Mouse (Mus musculus) lung, postnatal 25 days (tissue): Measurements from ENCODE around the gene Arl5a.

Experiments
- DNase-seq: peaks from one replicate; pipeline ENCODE4 v3.0.0; 2022; ENCODE audit warnings: low spot score

Gene Arl5a

DNA sequence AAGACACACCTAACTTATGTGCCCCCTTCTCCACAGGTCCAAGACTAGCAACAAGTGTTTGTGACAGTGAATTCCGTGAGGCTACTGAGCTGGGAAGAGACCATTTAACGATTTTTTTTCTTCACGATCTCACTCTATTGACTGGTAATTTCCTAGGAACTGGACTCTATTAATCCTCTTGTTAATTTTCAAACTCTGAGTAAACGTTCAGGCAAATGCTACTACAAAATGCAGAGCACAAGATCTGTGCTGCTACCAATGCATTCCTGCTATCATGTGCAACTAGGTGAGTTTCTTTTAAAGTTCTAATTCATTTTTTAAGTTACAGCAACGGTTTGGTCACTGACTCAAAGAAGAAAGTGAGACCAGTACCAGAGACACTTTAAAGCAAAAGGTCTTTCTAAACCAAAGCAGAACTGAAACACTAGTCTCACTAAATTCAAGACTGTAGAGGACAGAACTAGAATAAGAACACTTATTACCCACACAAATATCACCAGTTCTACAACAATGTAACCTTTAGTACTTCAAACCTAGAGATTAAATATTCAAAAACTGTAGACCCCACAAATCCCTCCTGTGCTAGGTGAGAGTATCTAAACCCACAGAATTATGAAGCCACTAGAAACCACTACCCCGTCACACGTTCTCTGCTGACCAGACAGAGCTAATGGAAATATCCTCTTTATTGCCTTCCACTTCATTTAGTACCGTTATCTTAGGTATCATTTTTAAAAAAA, 1.7 kb downstream of the Arl5a start:
- no peak for DNase-seq

DNA sequence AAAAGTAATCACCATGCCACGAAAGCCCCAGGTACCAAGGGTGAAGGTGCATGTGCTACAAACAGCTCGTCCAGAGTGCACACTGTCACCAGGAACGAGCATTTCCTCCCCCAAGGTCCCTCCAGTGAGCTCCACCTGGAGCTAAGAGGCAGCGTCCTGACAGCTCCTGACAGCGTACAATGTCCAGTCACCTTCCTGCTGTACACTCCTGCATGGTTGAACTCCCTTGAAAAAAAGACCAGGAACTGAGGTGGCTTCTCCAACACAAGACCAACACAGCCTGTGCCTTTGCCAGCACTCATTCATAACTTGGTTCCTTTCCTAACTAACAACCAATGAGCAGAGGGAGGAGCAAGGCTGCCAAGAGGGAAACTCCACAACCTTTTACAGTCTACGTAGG, 3.5 kb downstream of the Arl5a start:
- no peak for DNase-seq

DNA sequence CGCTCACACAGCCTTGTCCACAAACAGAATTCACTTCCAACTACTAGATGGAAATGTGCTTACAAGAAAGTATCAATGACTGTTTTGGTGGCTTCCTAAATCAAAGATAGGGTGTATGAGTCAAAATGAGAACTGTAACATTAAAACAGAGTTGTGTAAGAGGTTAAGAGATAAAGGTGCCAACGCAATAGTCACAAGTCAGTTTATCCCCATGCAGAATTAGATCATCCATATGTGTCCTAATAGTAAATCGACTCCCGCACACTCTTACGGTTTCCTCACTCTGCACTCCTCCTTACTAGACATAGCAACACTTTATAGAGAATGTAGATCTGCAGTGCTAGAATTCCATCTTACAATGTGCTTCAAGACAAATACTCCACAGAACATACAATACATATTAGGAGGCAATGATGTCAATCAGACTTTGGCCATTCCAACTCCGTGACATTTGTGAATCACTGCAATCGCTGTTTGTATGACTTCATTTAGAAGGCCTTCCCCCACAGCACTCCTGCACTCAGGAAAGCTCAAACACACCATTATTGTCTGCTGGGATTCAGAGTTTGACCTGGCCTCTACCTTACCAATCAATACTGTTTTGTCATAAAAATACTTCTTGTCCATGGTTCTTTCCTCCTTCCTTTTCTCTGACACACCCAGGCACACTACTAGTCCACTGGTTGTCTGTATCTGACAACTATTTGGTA, 4.5 kb downstream of the Arl5a start:
- no peak for DNase-seq

DNA sequence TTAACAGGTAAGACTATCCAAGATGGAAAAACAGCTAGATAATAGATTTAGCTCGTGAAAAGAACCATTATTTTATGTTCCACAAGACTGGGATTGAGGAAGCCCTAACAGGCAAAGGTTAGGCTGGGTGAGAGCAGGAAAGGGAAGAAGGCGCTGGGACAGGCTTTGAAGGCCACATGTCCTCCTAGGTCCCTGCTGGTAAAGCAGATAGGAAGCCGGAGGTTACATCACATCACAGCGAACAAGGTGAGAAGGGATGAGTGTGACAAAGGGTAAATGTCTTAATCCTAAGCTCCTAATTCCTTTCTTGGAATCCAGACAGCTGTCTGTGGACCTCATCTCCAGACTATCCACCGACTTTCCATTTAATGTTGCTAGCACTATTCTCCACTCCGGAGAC, 5.4 kb downstream of the Arl5a start:
- no peak for DNase-seq

DNA sequence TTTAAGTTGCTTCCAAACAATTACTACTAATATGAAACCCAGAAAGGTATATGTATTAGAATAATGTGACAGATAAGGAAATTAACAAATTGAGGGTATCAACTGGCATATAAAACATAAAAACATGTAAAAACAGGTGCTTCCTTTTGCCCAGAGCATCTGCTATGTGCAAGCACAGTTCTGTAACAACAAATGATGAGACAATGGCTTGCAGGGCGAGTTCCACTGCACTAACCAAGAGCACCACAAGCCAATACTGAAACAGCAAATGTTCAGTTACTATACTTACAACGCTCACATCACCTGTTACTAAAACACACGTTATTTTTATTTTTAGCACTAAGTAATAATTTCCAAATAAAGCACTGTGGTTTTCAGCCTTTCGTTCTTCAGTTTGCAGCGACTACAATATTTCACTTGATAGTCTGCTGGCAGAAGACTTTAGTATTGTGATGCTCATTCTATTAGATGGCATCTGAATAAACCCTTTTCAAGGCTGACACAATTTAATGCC, 12.1 kb downstream of the Arl5a start:
- no peak for DNase-seq

DNA sequence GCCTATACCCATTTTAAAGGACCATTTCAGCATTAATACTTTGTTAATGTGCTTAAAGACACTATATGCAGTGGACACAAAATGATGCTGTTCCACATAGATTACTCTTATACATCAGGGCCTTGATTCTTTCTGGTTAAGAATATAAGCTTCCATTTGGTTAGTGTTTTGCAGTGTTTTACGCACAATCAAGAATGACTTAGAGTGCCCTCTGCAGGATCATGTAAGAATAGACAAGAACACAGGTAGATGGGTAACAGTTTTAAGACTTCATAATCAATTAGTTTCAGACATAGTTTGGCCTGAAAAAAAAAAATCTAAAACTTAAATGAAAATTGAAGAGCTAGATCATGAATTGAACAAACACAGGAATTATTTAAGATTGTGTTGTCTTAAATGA, 18.2 kb downstream of the Arl5a start:
- DNase-seq = no peak

DNA sequence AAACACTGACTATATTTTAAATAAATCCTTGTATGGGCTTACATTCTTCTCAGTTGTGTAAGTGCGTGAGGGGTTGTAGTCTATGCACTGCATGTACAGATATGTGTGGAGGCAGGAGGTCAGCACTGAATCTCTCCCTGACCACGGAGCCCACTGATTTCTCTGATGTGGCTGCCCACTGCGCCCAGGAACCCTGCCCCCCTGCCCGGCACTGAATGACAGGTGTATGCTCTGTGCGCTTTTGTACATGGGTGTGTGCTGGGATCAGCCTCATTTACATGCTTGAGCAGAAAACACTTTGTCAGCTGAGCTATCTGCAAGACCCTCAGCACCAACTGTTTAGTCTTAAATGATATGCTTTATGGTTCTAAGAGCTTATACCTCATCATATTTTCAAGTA, 19.5 kb downstream of the Arl5a start:
- DNase-seq = no peak

DNA sequence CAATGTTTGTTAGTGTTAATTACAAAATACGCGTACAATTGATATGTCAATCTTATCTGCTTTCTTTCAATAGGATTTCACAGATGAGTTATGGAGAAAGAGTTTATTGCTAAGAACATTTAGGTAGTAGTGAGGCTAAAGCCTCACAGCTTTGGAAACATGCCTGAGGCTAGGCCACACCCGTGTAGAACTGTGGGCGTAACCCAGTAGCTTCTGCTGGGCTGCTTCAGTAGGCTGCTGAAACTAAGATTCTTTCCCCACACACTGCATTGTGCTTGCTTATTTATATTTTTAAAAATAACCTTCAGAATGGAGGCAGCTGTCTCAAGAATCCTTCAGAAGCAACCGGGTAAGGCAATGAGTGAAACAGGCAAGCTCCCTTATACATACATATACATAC, 30.2 kb downstream of the Arl5a start:
- DNase-seq = no peak

DNA sequence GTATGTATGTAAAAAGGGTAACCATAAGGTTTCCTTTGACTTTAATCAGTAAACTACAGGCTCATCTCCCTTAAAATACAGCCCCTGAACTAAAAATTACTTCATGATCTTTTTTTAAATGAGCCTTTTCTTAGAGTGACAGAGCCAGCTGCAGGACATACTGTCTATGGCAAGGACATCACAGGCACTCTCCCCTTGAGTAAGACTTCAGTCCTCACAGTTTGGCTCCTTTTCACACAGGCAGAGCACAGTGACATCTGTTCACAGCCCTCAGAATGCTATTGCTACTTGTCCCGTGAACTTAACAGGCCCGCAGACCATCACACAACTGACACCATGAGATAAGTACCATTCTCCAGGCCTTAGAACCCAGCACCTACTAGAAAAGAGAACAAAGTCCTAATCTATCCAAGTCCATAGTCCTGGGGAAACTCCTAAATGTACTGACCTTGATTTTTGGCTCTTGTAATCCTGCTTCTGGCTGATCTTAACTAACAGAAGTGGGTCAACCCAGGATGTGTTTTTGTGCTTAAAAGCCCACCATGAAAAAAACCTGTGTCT, 34.2 kb downstream of the Arl5a start:
- no peak for DNase-seq

DNA sequence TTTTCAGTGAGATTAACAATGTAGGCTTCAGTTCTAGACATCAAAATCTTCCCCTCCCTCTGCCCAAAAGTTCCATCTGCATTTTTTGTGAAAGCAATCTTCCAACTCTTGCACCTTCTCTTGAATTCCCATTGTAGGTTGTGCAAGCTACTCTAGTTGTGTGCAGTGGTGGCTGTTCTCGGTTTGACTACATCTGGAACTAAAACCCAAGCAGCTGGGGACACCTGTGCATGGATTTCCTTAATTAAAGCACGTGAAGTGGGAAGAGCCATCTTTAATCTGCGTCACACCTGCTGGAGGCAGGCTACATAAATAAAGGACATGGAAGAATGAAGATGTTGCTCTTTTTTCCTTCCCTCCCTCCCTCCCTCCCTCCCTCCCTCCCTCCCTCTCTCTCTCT, 34.7 kb downstream of the Arl5a start:
- no peak for DNase-seq

DNA sequence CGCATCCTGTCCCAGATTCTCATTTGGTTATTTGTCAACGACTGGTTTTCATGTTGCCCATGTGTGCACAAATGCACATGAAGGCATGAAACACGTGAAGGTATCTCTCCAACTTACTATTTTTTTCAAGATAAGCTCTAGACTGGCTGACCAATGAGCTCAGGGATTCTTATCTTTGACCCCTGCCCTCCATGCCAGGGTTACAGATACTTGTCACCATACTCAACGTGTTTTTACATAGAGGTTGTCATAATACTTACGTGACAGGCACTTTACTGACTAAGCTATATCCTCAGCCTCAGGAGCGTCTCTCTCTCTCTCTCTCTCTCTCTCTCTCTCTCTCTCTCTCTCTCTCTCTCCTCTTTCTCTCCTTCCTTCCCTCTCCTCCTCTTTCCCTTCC, 38.2 kb downstream of the Arl5a start:
- DNase-seq = no peak

DNA sequence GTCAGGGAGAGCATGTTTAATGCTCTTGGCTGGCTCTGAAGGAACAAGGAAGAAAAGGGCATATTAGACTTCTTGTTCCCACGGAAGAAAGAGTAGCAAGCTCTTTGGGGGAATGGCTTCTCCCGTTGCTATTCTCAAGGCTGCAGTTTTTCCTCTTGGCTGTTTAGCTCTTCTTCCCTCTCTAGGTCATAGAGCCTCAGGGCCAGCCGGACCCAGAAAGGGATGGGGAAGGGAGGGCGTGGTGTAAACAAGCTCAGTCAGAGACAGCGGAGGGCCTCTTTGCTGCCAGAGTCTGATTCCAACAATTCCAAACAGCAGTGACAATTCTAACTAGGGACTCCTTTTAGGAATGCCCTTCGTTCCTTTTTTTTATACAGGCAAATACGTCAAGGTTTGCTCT, 38.7 kb downstream of the Arl5a start:
- no peak for DNase-seq

DNA sequence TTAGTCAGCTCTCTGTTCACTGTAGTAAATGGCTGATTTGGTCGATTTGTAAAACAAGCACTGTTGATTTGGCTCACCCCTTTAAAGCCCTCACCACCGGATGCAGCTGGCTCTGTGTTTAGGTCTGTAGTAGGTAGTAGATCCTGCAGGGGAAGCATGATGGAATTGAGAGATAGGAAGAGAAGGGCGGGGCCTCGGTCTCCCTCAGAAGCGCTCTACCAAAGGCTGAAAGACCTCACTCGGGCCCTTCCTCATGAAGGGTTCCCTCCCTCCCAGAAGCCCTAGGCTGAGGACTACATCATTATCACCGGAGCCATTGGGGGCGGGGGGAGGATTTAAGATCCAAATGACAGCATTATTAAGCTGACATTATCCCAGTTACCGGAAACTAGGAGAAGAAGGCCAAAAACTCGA, 45.8 kb downstream of the Arl5a start:
- DNase-seq = peak; percentile 27

DNA sequence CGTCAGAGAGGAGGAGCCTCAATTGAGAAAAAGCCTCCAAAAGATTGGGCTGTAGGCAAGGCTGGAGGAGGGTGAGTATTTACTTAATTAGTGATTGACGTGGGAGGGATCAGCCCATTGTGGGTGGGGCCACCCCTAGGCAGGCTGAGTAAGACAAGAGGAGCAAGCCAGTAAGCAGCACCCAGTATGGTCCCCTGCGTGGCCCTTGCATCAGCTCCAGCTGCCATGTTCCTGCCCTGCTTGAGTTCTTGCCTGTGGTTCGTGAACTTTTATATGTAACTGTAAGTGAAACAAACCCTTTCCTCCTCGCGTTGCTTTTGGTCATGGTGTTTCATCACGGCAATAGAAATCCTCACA, 46.3 kb downstream of the Arl5a start, which contains the start of gene Neb:
TSS of gene Neb (minus strand) at position 27 of the 357 bp plus-strand sequence.
- DNase-seq = no peak

DNA sequence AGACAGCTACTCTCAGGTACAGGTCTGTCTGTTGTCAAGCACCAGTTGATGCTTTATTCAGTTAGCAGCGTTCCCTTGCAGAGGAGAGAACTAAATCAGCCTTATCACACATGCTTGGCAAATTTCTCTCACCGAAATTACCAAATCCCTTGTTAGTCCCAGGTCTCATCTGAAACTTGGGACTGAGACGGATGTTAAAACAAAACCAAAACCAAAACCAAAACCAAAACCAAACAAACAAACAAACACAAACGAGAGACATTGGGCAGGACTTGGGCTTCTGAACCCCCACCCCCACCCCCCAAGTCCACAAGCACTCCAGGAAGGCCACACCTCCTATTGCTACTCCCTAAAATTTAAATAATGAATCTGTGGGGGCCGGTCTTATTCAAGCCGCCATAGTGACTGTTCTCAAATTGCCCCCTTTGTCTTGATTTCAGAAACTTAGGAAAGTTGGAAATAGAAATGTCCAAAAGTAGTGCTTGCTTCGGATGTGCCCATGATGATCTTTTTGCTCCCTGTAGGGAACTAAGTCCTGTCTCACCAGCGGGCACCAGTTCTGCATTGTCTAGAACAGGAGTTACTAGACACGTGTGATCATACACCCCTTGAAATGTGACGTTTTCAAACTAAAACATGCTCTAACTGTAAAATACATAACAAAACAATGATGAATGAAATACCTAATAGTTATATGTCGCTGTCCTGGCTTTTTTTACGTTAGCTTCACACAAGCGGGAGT, 46.8 kb downstream of the Arl5a start:
- no peak for DNase-seq

DNA sequence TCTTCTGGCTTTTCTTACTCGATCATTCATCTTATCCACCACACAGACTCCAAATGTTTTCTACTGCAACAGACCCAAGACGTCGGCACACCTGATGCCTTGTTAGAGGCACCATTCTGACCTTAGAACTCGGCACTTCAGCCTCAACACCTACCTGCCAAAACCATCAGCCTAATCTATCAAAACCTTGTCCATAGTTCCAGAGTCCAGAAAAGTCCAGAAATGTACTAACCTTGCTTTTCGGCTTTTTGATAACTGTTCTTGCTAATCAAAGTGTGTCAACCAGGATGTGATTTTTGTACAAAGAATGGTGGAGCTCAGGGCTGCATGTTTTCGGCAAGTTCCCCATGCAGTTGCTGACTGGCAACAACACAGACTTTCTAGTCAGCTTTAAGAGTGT, 50.0 kb downstream of the Arl5a start:
- no peak for DNase-seq

DNA sequence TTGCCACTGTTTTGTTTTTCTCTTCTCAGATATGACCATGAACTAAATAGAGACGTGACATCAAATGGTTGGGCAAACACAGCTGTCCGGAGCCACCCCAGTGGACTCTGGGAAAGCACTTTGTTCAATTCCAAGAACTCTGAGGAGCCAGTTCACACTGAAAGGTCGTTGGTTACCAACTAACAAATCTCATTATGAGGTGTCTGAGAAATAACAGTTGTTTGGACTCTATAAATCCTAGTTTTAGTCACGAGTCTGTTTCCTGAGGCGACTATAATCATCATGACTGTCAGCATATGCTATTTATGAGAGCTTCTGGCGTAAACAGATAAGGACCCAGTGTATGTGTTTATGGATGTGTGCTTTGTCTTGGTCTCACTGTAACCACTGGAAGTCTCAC, 52.2 kb downstream of the Arl5a start:
- DNase-seq = peak; percentile 32

DNA sequence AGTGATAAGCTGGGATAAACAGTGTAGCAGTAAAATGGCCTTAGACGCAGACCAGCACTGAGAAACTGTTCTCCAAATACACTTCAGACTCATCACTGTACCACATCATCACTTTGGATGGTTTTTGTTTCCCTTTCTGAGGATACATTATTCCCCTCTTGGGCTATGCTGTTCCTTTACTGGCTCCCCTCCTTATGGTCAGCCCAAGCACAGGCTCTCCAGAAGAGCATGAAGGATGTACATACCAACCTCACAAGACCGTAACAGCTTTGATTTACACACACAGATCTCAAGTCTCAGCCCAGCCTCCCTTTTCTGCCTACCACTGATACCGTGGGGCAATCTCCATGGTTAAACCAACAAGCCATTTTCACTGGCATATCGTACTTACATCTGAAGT, 52.6 kb downstream of the Arl5a start:
- DNase-seq = no peak

DNA sequence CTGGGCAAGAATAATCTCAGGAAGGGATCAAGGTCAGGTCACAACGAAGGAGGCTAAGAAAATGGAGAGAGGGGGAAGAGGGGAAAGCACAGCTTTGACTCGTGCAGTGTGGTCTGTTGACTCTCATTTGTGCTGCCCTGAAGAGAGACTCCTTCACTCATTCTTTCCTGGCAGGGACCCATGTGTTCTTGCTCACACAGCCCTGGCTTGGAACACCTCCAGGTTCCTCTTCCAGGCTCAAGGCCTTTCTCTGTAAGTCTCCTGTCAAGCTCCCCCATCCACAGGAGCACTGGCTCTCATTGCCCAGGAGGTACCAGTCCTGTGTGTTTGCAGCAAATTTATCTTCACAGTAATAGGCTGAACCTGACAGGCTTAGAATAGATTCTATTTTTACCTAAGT, 53.6 kb downstream of the Arl5a start:
- DNase-seq = peak; percentile 42

DNA sequence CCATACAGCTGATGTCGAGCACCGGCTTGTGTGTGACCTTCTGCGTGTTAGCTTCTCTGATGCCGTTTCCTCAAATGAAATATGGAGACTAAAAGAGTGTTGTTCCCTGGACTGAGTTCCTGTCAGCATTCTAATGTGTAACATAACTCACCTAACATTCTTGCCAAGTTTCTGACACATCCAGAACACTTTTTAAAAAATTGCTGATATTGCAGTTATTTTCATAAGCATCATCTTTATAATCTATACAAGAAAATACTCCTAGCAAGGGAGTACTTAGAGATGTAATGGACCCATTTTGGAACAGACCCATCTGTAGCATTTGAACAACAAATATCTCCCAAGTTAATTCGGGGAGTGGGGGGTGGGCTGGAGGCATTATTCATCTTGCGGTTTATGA, 55.1 kb downstream of the Arl5a start:
- no peak for DNase-seq

DNA sequence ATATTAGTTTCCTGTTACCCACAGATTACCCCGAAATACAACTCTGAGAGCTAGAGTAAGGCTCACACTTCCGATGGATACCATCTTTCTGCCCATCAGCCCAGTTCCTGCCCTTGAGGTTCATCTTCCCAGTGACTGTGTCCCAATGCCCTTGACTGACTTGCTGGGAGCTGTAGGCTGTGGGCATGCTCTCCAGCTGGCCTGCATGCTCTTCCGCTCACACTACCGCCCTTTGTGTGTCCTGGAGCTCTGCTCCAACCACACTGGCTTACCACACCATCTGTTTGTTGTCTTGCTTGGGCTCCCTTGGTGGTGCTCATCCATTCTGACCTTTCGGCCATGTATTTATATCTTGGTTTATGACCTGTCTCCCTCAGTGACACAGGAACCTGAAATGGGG, 57.0 kb downstream of the Arl5a start:
- no peak for DNase-seq

DNA sequence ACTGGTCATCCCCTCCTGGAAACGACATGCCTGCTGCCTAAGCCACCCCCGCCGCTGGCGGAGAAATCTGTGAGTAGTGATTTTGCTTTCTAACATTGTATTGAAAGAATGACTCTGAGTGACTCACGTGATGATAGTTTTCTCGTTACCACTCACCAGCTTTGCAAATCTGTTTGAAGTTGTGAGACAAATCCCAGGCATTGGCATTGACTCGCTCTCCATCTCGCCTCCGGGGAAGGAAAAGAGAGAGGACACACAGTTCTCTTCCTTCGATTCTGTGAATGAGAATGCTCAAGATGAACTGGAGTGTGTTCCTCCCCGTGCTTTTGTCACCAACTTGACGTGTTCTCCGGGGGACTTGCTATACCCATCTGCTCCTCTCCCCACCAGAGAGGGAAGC, 57.5 kb downstream of the Arl5a start:
- no peak for DNase-seq

DNA sequence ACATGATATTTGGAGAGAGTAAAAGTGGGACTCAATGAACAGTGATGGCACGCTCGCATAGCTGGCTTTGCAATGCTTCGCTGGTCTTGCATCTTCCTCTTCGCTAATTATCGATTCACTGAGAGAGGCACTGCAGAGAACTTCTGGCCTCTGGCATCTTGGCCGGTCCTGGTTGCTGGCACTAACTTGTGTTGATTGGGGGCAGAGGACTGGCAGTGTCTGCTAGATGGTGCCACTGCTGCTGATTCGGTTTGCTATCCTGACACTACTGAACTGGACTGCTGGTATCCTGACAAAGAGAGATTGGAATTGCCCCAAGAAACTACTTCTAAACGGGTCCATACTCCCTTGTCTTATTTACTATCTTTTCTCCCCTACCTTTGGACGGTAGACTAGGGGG, 63.6 kb downstream of the Arl5a start:
- DNase-seq = no peak
